Mouse (Mus musculus) ES-Bruce4 (cell line): ENCODE measurements around the gene Heatr6. TPM values are rescaled to one million over a fixed set of nuclear protein-coding genes. Genes with fewer than 3 reads are reported as not detected.

ENCODE experiments used
- H3K27ac ChIP-seq: 2 replicates; pipeline ENCODE4 v1.5.1; 2012; ENCODE audit warnings: low read length, inconsistent platforms; ENCODE audit not compliant: insufficient read depth
- H3K27me3 ChIP-seq: 2 replicates; pipeline ENCODE4 v1.6.1; 2012; ENCODE audit warnings: mild to moderate bottlenecking, low read length, inconsistent platforms; ENCODE audit not compliant: control insufficient read depth, poor library complexity, insufficient read depth, severe bottlenecking
- H3K36me3 ChIP-seq: 2 replicates; pipeline ENCODE4 v1.6.1; 2012; ENCODE audit warnings: inconsistent platforms, mild to moderate bottlenecking, low read length, moderate library complexity; ENCODE audit not compliant: control insufficient read depth, poor library complexity, insufficient read depth, severe bottlenecking
- H3K4me1 ChIP-seq: one replicate; pipeline ENCODE4 v1.8.1; 2011; ENCODE audit warnings: low read length; ENCODE audit not compliant: control insufficient read depth, insufficient read depth
- H3K4me3 ChIP-seq: 2 replicates; pipeline ENCODE4 v1.5.1; 2011; ENCODE audit warnings: low read depth, mild to moderate bottlenecking, low read length
- H3K9ac ChIP-seq: 2 replicates; pipeline ENCODE4 v1.6.1; 2012; ENCODE audit warnings: low read depth, mild to moderate bottlenecking, inconsistent platforms; ENCODE audit not compliant: poor library complexity, severe bottlenecking
- H3K9me3 ChIP-seq: replicated peaks from 2 replicates; pipeline ENCODE4 v1.6.1; 2012; ENCODE audit warnings: mild to moderate bottlenecking, low read length, inconsistent platforms; ENCODE audit not compliant: control insufficient read depth, poor library complexity, insufficient read depth, severe bottlenecking
- CTCF ChIP-seq: IDR thresholded peaks from one replicate; pipeline ENCODE4 v1.8.1; 2011; ENCODE audit warnings: low read depth, low read length
- EP300 ChIP-seq: IDR thresholded peaks from 2 replicates; pipeline ENCODE4 v1.6.1; 2011; ENCODE audit warnings: low read depth, low read length; ENCODE audit not compliant: insufficient read depth
- POLR2A ChIP-seq: IDR thresholded peaks from one replicate; pipeline ENCODE4 v1.8.1; 2011; ENCODE audit warnings: low read length; ENCODE audit not compliant: insufficient read depth
- polyA plus RNA-seq: library from polyadenylated mRNA; stranded (reverse); fragments of >200 nt; gene quantifications from 2 replicates; pipeline ENCODE4 v1.2.4, GENCODE M21; 2011; ENCODE audit warnings: low read depth; ENCODE audit not compliant: missing spikeins, insufficient read depth, insufficient read length

The Heatr6 gene
- polyA plus RNA-seq, 1 experiment: 20.7 TPM

DNA sequence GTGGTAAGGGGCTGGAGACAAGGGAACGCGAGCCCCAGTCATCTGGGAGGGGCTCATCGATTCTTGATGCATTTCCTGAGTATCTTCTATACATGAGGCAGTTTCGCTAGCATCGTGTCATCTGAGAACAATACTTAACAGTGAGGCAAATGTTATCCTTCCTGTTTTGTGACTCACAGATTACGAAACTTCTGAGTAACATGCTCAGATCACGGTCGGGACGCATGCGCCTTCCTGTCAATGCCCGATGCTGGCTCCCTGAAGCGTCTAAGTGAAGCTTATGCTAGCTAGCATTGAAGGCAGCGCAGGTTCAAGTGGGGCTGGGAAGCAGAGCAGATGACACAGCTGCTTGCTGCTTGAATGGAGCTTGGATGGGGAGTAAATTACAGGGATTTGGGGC is 35.8 kb downstream of the Heatr6 start:
- Histone ChIP-seq H3K4me3 (no peak overlapping the region), H3K27ac (no peak overlapping the region), H3K27me3 (no peaks in the 10 kb centered on the region), H3K9ac (no peak overlapping the region), H3K9me3 (no peaks in the 10 kb centered on the region), H3K4me1 (peaks cover 4% of the 10 kb centered on the region), H3K36me3 (no peaks in the 10 kb centered on the region)
- no peak for TF ChIP-seq EP300
- TF ChIP-seq POLR2A: no peak
- no peak for TF ChIP-seq CTCF

DNA sequence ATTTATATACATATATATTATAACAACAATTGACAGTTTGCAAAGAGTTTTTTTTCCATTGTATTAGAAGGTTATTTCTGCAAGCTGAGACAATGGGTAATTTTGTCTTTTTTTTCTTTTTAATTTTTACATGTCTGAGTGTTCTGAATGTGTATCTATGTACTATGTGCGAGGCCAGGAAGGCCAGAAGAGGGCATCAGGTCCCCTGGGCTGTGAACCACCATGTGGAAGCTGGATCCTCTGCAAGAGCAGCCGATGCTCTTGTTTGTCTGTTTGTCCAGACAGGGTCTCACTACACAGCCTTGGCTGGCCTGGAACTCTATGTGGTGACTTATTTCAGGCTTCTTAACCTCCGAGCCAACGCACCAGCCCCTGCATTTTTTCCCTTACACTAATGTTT is 37.6 kb downstream of the Heatr6 start:
- H3K27me3 ChIP-seq: no peaks in the 10 kb centered on the region
- H3K27ac ChIP-seq: no peak overlapping the region
- peaks cover 4% of the 10 kb centered on the region for H3K4me1 ChIP-seq
- no peak for TF ChIP-seq EP300
- no peak for TF ChIP-seq CTCF
- TF ChIP-seq POLR2A: no peak
- H3K36me3 ChIP-seq: no peaks in the 10 kb centered on the region
- H3K9ac ChIP-seq: no peak overlapping the region
- no peak overlapping the region for H3K4me3 ChIP-seq
- no peaks in the 10 kb centered on the region for H3K9me3 ChIP-seq

DNA sequence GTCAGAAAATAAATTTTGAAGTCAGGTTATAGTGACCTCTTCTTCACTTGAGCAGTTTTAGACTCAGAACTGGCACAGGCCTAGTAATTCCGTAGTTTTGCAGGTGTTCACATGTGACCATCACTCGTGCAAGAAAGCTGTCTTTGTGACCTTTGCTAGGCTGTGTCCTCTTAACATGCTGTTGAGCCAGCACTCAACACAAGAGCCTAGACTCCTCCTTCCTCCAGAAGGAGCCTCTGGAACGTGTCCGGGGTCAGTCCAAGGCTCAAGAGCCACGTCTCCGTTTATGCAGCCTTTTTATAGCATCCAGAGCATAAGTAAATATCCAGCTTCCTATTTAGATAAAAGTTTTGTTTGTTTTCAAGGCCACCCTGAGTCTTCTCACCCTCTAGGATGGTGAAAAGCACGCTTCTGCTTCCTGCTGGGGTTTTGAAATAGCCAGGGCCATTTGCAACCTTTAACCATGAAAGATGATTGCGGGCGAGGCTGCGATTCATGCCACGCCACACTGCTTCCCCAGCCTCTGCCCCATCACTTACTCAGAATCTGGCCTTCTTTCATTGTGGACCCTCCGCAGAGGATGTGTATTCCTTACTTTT is 38.9 kb downstream of the Heatr6 start:
- H3K27me3 ChIP-seq: no peaks in the 10 kb centered on the region
- H3K9ac ChIP-seq: no peak overlapping the region
- H3K36me3 ChIP-seq: no peaks in the 10 kb centered on the region
- no peaks in the 10 kb centered on the region for H3K9me3 ChIP-seq
- no peak for TF ChIP-seq POLR2A
- TF ChIP-seq EP300: no peak
- TF ChIP-seq CTCF: no peak
- H3K27ac ChIP-seq: no peak overlapping the region
- H3K4me3 ChIP-seq: no peak overlapping the region
- H3K4me1 ChIP-seq: peaks cover under 1% of the 10 kb centered on the region

DNA sequence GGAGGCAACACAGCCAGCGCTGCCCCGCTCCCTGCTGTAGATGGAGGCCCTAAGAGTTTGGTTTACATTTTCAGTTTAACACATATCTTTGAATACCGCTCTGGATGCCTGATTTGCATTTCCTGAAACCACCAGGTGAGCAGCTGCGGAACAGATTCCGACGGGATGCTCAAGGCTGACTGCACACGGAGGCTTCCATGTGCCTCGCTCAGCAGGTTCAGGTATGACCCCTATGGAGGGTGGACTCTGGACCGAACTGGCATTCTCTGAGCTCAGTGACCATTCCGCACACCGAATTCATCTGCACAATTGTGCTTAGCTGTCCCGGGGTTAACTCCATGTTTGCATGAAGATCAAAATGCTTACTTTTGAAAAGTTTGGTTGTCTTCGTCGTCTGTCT is 39.8 kb downstream of the Heatr6 start:
- Histone ChIP-seq H3K4me3 (no peak overlapping the region), H3K36me3 (no peaks in the 10 kb centered on the region), H3K4me1 (no peaks in the 10 kb centered on the region), H3K27me3 (no peaks in the 10 kb centered on the region), H3K27ac (no peak overlapping the region), H3K9ac (no peak overlapping the region), H3K9me3 (no peaks in the 10 kb centered on the region)
- TF ChIP-seq CTCF (no peak), POLR2A (no peak), EP300 (no peak)

DNA sequence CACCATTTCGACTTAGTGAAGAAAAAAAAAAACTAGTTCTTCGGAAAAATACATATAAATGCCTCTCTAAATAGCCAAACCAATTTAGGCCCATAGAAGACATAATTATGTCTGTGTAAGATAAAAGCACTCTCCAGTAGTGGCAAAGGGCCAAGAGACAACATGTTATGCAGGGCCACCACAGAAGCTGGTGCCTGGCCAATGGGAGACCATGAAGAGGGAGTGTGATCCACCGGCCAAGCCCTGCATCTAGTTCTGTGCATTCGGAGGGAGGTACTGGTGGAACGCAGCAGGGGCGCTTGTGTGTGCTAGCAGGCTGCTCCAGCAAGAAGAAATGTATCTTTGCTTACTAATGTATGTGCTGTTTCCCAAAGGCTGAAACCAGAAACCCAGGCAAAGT is 42.6 kb downstream of the Heatr6 start:
- no peak overlapping the region for H3K27ac ChIP-seq

DNA sequence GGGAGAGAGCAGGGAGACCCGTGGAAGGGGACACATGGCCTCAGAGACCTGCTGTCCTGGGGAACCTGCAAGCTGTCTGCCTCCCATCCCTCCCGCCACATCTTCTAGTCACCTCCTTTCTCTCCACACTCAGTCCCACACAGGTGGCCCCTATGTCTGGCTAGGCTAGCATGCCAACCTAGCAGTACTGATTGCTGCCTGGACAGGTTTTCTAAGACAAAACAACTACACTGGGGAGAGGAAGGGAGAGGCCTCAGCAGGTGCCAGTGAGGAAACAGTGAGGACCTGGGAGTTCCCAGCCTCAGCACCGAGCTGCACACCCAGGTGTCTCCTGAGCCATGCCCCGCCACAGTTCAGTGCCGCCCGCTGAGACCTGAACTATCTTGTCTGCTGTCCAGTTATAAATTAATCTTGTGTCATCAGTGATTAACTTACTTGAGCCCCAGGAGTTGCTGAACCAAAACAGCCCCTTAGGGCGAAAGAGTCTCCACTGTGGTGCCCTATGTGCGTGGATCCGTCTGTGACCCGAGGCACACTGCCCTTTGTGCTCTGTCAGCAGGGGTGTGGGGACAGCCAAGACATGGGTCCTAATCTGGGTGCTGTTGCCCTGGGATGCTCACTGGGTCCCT is 43.6 kb downstream of the Heatr6 start:
- Histone ChIP-seq H3K4me1 (no peaks in the 10 kb centered on the region), H3K9me3 (no peaks in the 10 kb centered on the region), H3K9ac (no peak overlapping the region), H3K4me3 (no peak overlapping the region), H3K36me3 (no peaks in the 10 kb centered on the region), H3K27ac (no peak overlapping the region), H3K27me3 (no peaks in the 10 kb centered on the region)
- TF ChIP-seq POLR2A (no peak), CTCF (no peak), EP300 (no peak)

More for the DNA sequence above, 42.6 kb downstream of the Heatr6 start:
- TF ChIP-seq CTCF (no peak), POLR2A (no peak), EP300 (no peak)
- no peak overlapping the region for H3K4me3 ChIP-seq
- H3K9me3 ChIP-seq: no peaks in the 10 kb centered on the region
- no peaks in the 10 kb centered on the region for H3K36me3 ChIP-seq
- no peak overlapping the region for H3K9ac ChIP-seq
- H3K4me1 ChIP-seq: no peaks in the 10 kb centered on the region
- H3K27me3 ChIP-seq: no peaks in the 10 kb centered on the region
